Mouse (Mus musculus): Measurements from ENCODE around the gene Rnf24. TPM values are rescaled to one million over a fixed set of nuclear protein-coding genes. Genes with fewer than 3 reads are reported as not detected.

Gene Rnf24
- polyA plus RNA-seq, 1 experiment = 7.1 TPM

- Histone ChIP-seq H3K27me3 (ENCODE audit: control insufficient read depth, insufficient read depth, low read length, poor library complexity, severe bottlenecking) (peaks cover 2% of the 10 kb centered on the region; the same call in 1 of the 2 replicates), H3K4me3 (ENCODE audit: low read depth, low read length) (no peak overlapping the region), H3K9ac (ENCODE audit: low read depth, poor library complexity, severe bottlenecking) (no peak overlapping the region), H3K27ac (ENCODE audit: insufficient read depth, low read length) (no peak overlapping the region), H3K4me1 (ENCODE audit: control insufficient read depth, insufficient read depth, low read length) (no peaks in the 10 kb centered on the region), H3K9me3 (replicated peaks; ENCODE audit: control insufficient read depth, insufficient read depth, low read length, poor library complexity, severe bottlenecking) (no peaks in the 10 kb centered on the region), H3K36me3 (ENCODE audit: control insufficient read depth, insufficient read depth, low read length, poor library complexity, severe bottlenecking) (no peaks in the 10 kb centered on the region)
- TF ChIP-seq EP300 (IDR thresholded peaks at IDR 0.05; ENCODE audit: insufficient read depth, low read depth, low read length) (no peak), POLR2A (IDR thresholded peaks at IDR 0.05; ENCODE audit: insufficient read depth, low read length) (no peak), CTCF (IDR thresholded peaks at IDR 0.05; ENCODE audit: low read depth, low read length) (no peak)
These were observed 32.5 kb upstream of the Rnf24 start for GRCm38 (mm10) chr2:131385176-131385575.

GRCm38 (mm10) chr2:131379541-131379940, 26.8 kb upstream of the Rnf24 start:
- H3K27me3 ChIP-seq (ENCODE audit: control insufficient read depth, insufficient read depth, low read length, poor library complexity, severe bottlenecking) = peaks cover 2% of the 10 kb centered on the region; the same call in 1 of the 2 replicates
- H3K27ac ChIP-seq (ENCODE audit: insufficient read depth, low read length) = no peak overlapping the region
- H3K36me3 ChIP-seq (ENCODE audit: control insufficient read depth, insufficient read depth, low read length, poor library complexity, severe bottlenecking) = no peaks in the 10 kb centered on the region
- 0 out of 2 replicates have a peak, but pooled peaks cover under 1% of the 10 kb centered on the region for H3K9me3 ChIP-seq (replicated peaks; ENCODE audit: control insufficient read depth, insufficient read depth, low read length, poor library complexity, severe bottlenecking)
- TF ChIP-seq EP300 (IDR thresholded peaks at IDR 0.05; ENCODE audit: insufficient read depth, low read depth, low read length) = no peak
- no peak for TF ChIP-seq CTCF (IDR thresholded peaks at IDR 0.05; ENCODE audit: low read depth, low read length)
- no peak for TF ChIP-seq POLR2A (IDR thresholded peaks at IDR 0.05; ENCODE audit: insufficient read depth, low read length)
- no peak overlapping the region for H3K9ac ChIP-seq (ENCODE audit: low read depth, poor library complexity, severe bottlenecking)
- H3K4me3 ChIP-seq (ENCODE audit: low read depth, low read length) = no peak overlapping the region
- H3K4me1 ChIP-seq (ENCODE audit: control insufficient read depth, insufficient read depth, low read length) = no peaks in the 10 kb centered on the region

GRCm38 (mm10) chr2:131378872-131379271, 26.2 kb upstream of the Rnf24 start:
- Histone ChIP-seq H3K4me3 (ENCODE audit: low read depth, low read length) (no peak overlapping the region), H3K27ac (ENCODE audit: insufficient read depth, low read length) (no peak overlapping the region), H3K9ac (ENCODE audit: low read depth, poor library complexity, severe bottlenecking) (no peak overlapping the region), H3K9me3 (replicated peaks; ENCODE audit: control insufficient read depth, insufficient read depth, low read length, poor library complexity, severe bottlenecking) (0 out of 2 replicates have a peak, but pooled peaks cover 2% of the 10 kb centered on the region), H3K36me3 (ENCODE audit: control insufficient read depth, insufficient read depth, low read length, poor library complexity, severe bottlenecking) (no peaks in the 10 kb centered on the region), H3K27me3 (ENCODE audit: control insufficient read depth, insufficient read depth, low read length, poor library complexity, severe bottlenecking) (peaks cover 2% of the 10 kb centered on the region; the same call in 1 of the 2 replicates), H3K4me1 (ENCODE audit: control insufficient read depth, insufficient read depth, low read length) (no peaks in the 10 kb centered on the region)
- TF ChIP-seq CTCF (IDR thresholded peaks at IDR 0.05; ENCODE audit: low read depth, low read length) (no peak), EP300 (IDR thresholded peaks at IDR 0.05; ENCODE audit: insufficient read depth, low read depth, low read length) (no peak), POLR2A (IDR thresholded peaks at IDR 0.05; ENCODE audit: insufficient read depth, low read length) (no peak)

GRCm38 (mm10) chr2:131377055-131377454, 24.4 kb upstream of the Rnf24 start:
- H3K27ac ChIP-seq (ENCODE audit: insufficient read depth, low read length) = no peak overlapping the region
- H3K36me3 ChIP-seq (ENCODE audit: control insufficient read depth, insufficient read depth, low read length, poor library complexity, severe bottlenecking) = no peaks in the 10 kb centered on the region
- no peak for TF ChIP-seq CTCF (IDR thresholded peaks at IDR 0.05; ENCODE audit: low read depth, low read length)
- no peak for TF ChIP-seq EP300 (IDR thresholded peaks at IDR 0.05; ENCODE audit: insufficient read depth, low read depth, low read length)
- no peak for TF ChIP-seq POLR2A (IDR thresholded peaks at IDR 0.05; ENCODE audit: insufficient read depth, low read length)
- no peak overlapping the region for H3K4me3 ChIP-seq (ENCODE audit: low read depth, low read length)
- H3K4me1 ChIP-seq (ENCODE audit: control insufficient read depth, insufficient read depth, low read length) = no peaks in the 10 kb centered on the region
- H3K27me3 ChIP-seq (ENCODE audit: control insufficient read depth, insufficient read depth, low read length, poor library complexity, severe bottlenecking) = no peaks in the 10 kb centered on the region; the same call in 1 of the 2 replicates
- no peak overlapping the region for H3K9ac ChIP-seq (ENCODE audit: low read depth, poor library complexity, severe bottlenecking)
- 0 out of 2 replicates have a peak, but pooled peaks cover 2% of the 10 kb centered on the region for H3K9me3 ChIP-seq (replicated peaks; ENCODE audit: control insufficient read depth, insufficient read depth, low read length, poor library complexity, severe bottlenecking)

GRCm38 (mm10) chr2:131373656-131374055, 21.0 kb upstream of the Rnf24 start:
- no peak for TF ChIP-seq CTCF (IDR thresholded peaks at IDR 0.05; ENCODE audit: low read depth, low read length)
- H3K4me3 ChIP-seq (ENCODE audit: low read depth, low read length) = no peak overlapping the region

GRCm38 (mm10) chr2:131372276-131372877, 19.7 kb upstream of the Rnf24 start:
- H3K27ac ChIP-seq (ENCODE audit: insufficient read depth, low read length) = no peak overlapping the region
- H3K9ac ChIP-seq (ENCODE audit: low read depth, poor library complexity, severe bottlenecking) = no peak overlapping the region
- 0 out of 2 replicates have a peak, but pooled peaks cover 2% of the 10 kb centered on the region for H3K9me3 ChIP-seq (replicated peaks; ENCODE audit: control insufficient read depth, insufficient read depth, low read length, poor library complexity, severe bottlenecking)
- H3K36me3 ChIP-seq (ENCODE audit: control insufficient read depth, insufficient read depth, low read length, poor library complexity, severe bottlenecking) = no peaks in the 10 kb centered on the region
- H3K27me3 ChIP-seq (ENCODE audit: control insufficient read depth, insufficient read depth, low read length, poor library complexity, severe bottlenecking) = no peaks in the 10 kb centered on the region; the same call in 1 of the 2 replicates
- H3K4me3 ChIP-seq (ENCODE audit: low read depth, low read length) = no peak overlapping the region
- no peaks in the 10 kb centered on the region for H3K4me1 ChIP-seq (ENCODE audit: control insufficient read depth, insufficient read depth, low read length)
- no peak for TF ChIP-seq POLR2A (IDR thresholded peaks at IDR 0.05; ENCODE audit: insufficient read depth, low read length)
- no peak for TF ChIP-seq CTCF (IDR thresholded peaks at IDR 0.05; ENCODE audit: low read depth, low read length)
- no peak for TF ChIP-seq EP300 (IDR thresholded peaks at IDR 0.05; ENCODE audit: insufficient read depth, low read depth, low read length)

More at GRCm38 (mm10) chr2:131373656-131374055, 21.0 kb upstream of the Rnf24 start:
- H3K4me1 ChIP-seq (ENCODE audit: control insufficient read depth, insufficient read depth, low read length) = no peaks in the 10 kb centered on the region
- H3K27me3 ChIP-seq (ENCODE audit: control insufficient read depth, insufficient read depth, low read length, poor library complexity, severe bottlenecking) = no peaks in the 10 kb centered on the region
- H3K9ac ChIP-seq (ENCODE audit: low read depth, poor library complexity, severe bottlenecking) = no peak overlapping the region
- H3K36me3 ChIP-seq (ENCODE audit: control insufficient read depth, insufficient read depth, low read length, poor library complexity, severe bottlenecking) = no peaks in the 10 kb centered on the region
- H3K27ac ChIP-seq (ENCODE audit: insufficient read depth, low read length) = no peak overlapping the region
- 0 out of 2 replicates have a peak, but pooled peaks cover 2% of the 10 kb centered on the region for H3K9me3 ChIP-seq (replicated peaks; ENCODE audit: control insufficient read depth, insufficient read depth, low read length, poor library complexity, severe bottlenecking)

Data from ES-Bruce4 (cell line).